Mouse (Mus musculus): ENCODE measurements at regions not wholly inside any gene's neighbourhood (a gene's known extent, or its start where the extent isn't known, plus 50 kb on each side); places are given as distances from the start of the nearest gene placed in this dataset.

GRCm38 (mm10) chr8:103317149-103317725 is 531.8 kb upstream of the Cdh11 start:
- no peak for TF ChIP-seq EP300 (IDR thresholded peaks at IDR 0.05; ENCODE audit: low read depth)
- no peak for TF ChIP-seq CTCF (IDR thresholded peaks at IDR 0.05; ENCODE audit: low read depth)
- WGBS: 77% methylated on average over 2 of the region's 2 CpGs
- Histone ChIP-seq H3K9me3 (replicated peaks; ENCODE audit: control insufficient read depth, low read length) (no peaks in the 10 kb centered on the region), H3K27me3 (ENCODE audit: control insufficient read depth, insufficient read depth, low read length) (no peaks in the 10 kb centered on the region), H3K9ac (replicated peaks; ENCODE audit: low read depth, low read length) (no peak overlapping the region), H3K27ac (ENCODE audit: low read depth) (no peak overlapping the region), H3K36me3 (replicated peaks; ENCODE audit: control insufficient read depth, insufficient read depth, low read length) (no peaks in the 10 kb centered on the region), H3K4me3 (ENCODE audit: low read depth, low read length) (no peak overlapping the region), H3K4me2 (ENCODE audit: low read depth, low read length) (no peak overlapping the region), H3K4me1 (ENCODE audit: control insufficient read depth, insufficient read depth) (no peaks in the 10 kb centered on the region)
- ATAC-seq (ENCODE audit: insufficient read depth, low read depth): no peak
- no peak for DNase-seq (ENCODE audit: low spot score)

- Histone ChIP-seq H3K4me3 (ENCODE audit: low read depth, low read length) (no peak overlapping the region), H3K4me1 (ENCODE audit: control insufficient read depth, insufficient read depth) (no peaks in the 10 kb centered on the region), H3K36me3 (replicated peaks; ENCODE audit: control insufficient read depth, insufficient read depth, low read length) (no peaks in the 10 kb centered on the region), H3K9ac (replicated peaks; ENCODE audit: low read depth, low read length) (no peak overlapping the region), H3K9me3 (replicated peaks; ENCODE audit: control insufficient read depth, low read length) (no peaks in the 10 kb centered on the region), H3K27ac (ENCODE audit: low read depth) (no peak overlapping the region), H3K4me2 (ENCODE audit: low read depth, low read length) (no peak overlapping the region), H3K27me3 (ENCODE audit: control insufficient read depth, insufficient read depth, low read length) (no peaks in the 10 kb centered on the region)
- DNase-seq (ENCODE audit: low spot score): no peak
- no peak for ATAC-seq (ENCODE audit: insufficient read depth, low read depth)
- TF ChIP-seq EP300 (IDR thresholded peaks at IDR 0.05; ENCODE audit: low read depth) (no peak), CTCF (IDR thresholded peaks at IDR 0.05; ENCODE audit: low read depth) (no peak)
These were observed 538.7 kb upstream of the Cdh11 start for GRCm38 (mm10) chr8:103324016-103324665.

- no peak overlapping the region for H3K9ac ChIP-seq (replicated peaks; ENCODE audit: low read depth, low read length)
- no peaks in the 10 kb centered on the region for H3K9me3 ChIP-seq (replicated peaks; ENCODE audit: control insufficient read depth, low read length)
- no peak overlapping the region for H3K27ac ChIP-seq (ENCODE audit: low read depth)
- no peaks in the 10 kb centered on the region for H3K27me3 ChIP-seq (ENCODE audit: control insufficient read depth, insufficient read depth, low read length)
- DNase-seq (ENCODE audit: low spot score) (no peak), ATAC-seq (ENCODE audit: insufficient read depth, low read depth) (no peak)
- H3K36me3 ChIP-seq (replicated peaks; ENCODE audit: control insufficient read depth, insufficient read depth, low read length): no peaks in the 10 kb centered on the region
- 43% methylated on average over 2 of the region's 2 CpGs for WGBS
- TF ChIP-seq EP300 (IDR thresholded peaks at IDR 0.05; ENCODE audit: low read depth) (no peak), CTCF (IDR thresholded peaks at IDR 0.05; ENCODE audit: low read depth) (no peak)
- H3K4me1 ChIP-seq (ENCODE audit: control insufficient read depth, insufficient read depth): no peaks in the 10 kb centered on the region
- H3K4me3 ChIP-seq (ENCODE audit: low read depth, low read length): no peak overlapping the region
- no peak overlapping the region for H3K4me2 ChIP-seq (ENCODE audit: low read depth, low read length)
These were observed 546.0 kb upstream of the Cdh11 start for GRCm38 (mm10) chr8:103331415-103331814.

- no peaks in the 10 kb centered on the region for H3K9me3 ChIP-seq (replicated peaks; ENCODE audit: control insufficient read depth, low read length)
- TF ChIP-seq EP300 (IDR thresholded peaks at IDR 0.05; ENCODE audit: low read depth): no peak
- no peak for TF ChIP-seq CTCF (IDR thresholded peaks at IDR 0.05; ENCODE audit: low read depth)
- ATAC-seq (ENCODE audit: insufficient read depth, low read depth) (no peak), DNase-seq (ENCODE audit: low spot score) (no peak)
- H3K27me3 ChIP-seq (ENCODE audit: control insufficient read depth, insufficient read depth, low read length): no peaks in the 10 kb centered on the region
- H3K4me2 ChIP-seq (ENCODE audit: low read depth, low read length): no peak overlapping the region
- 66% methylated on average over 3 of the region's 3 CpGs for WGBS
- H3K27ac ChIP-seq (ENCODE audit: low read depth): no peak overlapping the region
- H3K9ac ChIP-seq (replicated peaks; ENCODE audit: low read depth, low read length): no peak overlapping the region
- no peaks in the 10 kb centered on the region for H3K36me3 ChIP-seq (replicated peaks; ENCODE audit: control insufficient read depth, insufficient read depth, low read length)
- no peak overlapping the region for H3K4me3 ChIP-seq (ENCODE audit: low read depth, low read length)
- H3K4me1 ChIP-seq (ENCODE audit: control insufficient read depth, insufficient read depth): no peaks in the 10 kb centered on the region
These were observed 551.9 kb upstream of the Cdh11 start for GRCm38 (mm10) chr8:103337314-103337713.

GRCm38 (mm10) chr8:103339042-103339441 is 553.6 kb upstream of the Cdh11 start:
- TF ChIP-seq CTCF (IDR thresholded peaks at IDR 0.05; ENCODE audit: low read depth): no peak
- TF ChIP-seq EP300 (IDR thresholded peaks at IDR 0.05; ENCODE audit: low read depth): no peak
- Histone ChIP-seq H3K9me3 (replicated peaks; ENCODE audit: control insufficient read depth, low read length) (no peaks in the 10 kb centered on the region), H3K9ac (replicated peaks; ENCODE audit: low read depth, low read length) (no peak overlapping the region), H3K4me2 (ENCODE audit: low read depth, low read length) (no peak overlapping the region), H3K27ac (ENCODE audit: low read depth) (no peak overlapping the region), H3K4me3 (ENCODE audit: low read depth, low read length) (no peak overlapping the region), H3K27me3 (ENCODE audit: control insufficient read depth, insufficient read depth, low read length) (no peaks in the 10 kb centered on the region), H3K36me3 (replicated peaks; ENCODE audit: control insufficient read depth, insufficient read depth, low read length) (no peaks in the 10 kb centered on the region), H3K4me1 (ENCODE audit: control insufficient read depth, insufficient read depth) (no peaks in the 10 kb centered on the region)
- DNase-seq (ENCODE audit: low spot score): no peak
- no peak for ATAC-seq (ENCODE audit: insufficient read depth, low read depth)
- WGBS: 80% methylated on average over 2 of the region's 2 CpGs

DNA sequence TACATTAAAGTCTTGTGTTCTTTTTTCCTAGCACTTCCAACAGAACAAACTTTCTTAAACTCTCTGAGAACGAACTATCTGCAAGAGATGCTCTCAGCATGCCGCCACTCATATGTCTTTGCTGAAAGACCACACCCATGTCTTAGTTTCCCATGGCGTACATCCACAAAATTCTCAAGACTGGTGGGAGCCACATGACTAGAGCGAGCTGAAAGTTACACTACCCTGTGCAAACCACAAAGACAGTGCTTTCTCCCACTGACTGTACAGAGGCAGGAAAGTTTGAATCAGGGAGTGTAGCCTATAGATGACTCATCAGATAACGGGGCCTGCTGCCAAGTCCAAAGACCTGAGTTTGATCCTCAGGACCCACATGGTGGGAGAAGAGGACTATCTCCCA is 554.5 kb upstream of the Cdh11 start:
- WGBS: 84% methylated on average over 5 of the region's 5 CpGs
- H3K9ac ChIP-seq (replicated peaks; ENCODE audit: low read depth, low read length): no peak overlapping the region
- TF ChIP-seq CTCF (IDR thresholded peaks at IDR 0.05; ENCODE audit: low read depth) (no peak), EP300 (IDR thresholded peaks at IDR 0.05; ENCODE audit: low read depth) (no peak)
- no peak overlapping the region for H3K4me2 ChIP-seq (ENCODE audit: low read depth, low read length)
- H3K9me3 ChIP-seq (replicated peaks; ENCODE audit: control insufficient read depth, low read length): no peaks in the 10 kb centered on the region
- ATAC-seq (ENCODE audit: insufficient read depth, low read depth): no peak
- H3K27me3 ChIP-seq (ENCODE audit: control insufficient read depth, insufficient read depth, low read length): no peaks in the 10 kb centered on the region
- H3K36me3 ChIP-seq (replicated peaks; ENCODE audit: control insufficient read depth, insufficient read depth, low read length): no peaks in the 10 kb centered on the region
- H3K4me1 ChIP-seq (ENCODE audit: control insufficient read depth, insufficient read depth): no peaks in the 10 kb centered on the region
- no peak overlapping the region for H3K27ac ChIP-seq (ENCODE audit: low read depth)
- no peak for DNase-seq (ENCODE audit: low spot score)
- H3K4me3 ChIP-seq (ENCODE audit: low read depth, low read length): no peak overlapping the region
